Mouse (Mus musculus): ENCODE measurements around the gene Fam98b. TPM values are rescaled to one million over a fixed set of nuclear protein-coding genes. Genes with fewer than 3 reads are reported as not detected.

The Fam98b gene
- polyA plus RNA-seq, 1 experiment from 2014 or later: 11.1 TPM

DNA sequence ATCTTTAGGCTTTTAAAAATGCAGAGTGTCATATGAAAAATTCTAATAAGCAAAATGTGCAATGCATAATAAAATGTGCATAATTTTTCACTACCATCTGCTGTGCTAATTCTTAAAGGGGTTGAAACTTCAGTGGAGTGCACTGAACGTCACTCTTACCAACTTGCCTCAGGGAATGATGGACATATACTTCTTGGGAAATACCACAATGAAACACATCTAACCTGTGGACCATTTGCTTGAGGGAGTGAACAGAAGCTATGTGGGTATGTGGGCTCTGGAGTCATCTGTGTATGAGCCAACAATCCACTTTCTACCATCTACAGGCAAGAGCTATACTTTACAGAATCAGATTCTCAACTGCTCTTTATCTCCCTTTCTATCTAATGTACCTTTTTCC lies 61.8 kb downstream of the Fam98b start:
- no peaks in the 10 kb centered on the region for H3K9me3 ChIP-seq (ENCODE audit: control insufficient read depth, low read length)
- H3K36me3 ChIP-seq (ENCODE audit: control insufficient read depth, insufficient read depth, low read length): no peaks in the 10 kb centered on the region
- DNase-seq (no peak), ATAC-seq (ENCODE audit: low FRiP score, low TSS enrichment) (no peak)
- H3K27me3 ChIP-seq (ENCODE audit: control insufficient read depth, insufficient read depth, low read length): no peaks in the 10 kb centered on the region
- H3K4me2 ChIP-seq (ENCODE audit: low read length): no peak overlapping the region
- peaks cover 4% of the 10 kb centered on the region; the same call in 1 of the 2 replicates for H3K4me1 ChIP-seq (ENCODE audit: control insufficient read depth, insufficient read depth, low read length)
- no peak overlapping the region for H3K27ac ChIP-seq (replicated peaks; ENCODE audit: low read depth, low read length)
- no peak overlapping the region for H3K9ac ChIP-seq (replicated peaks; ENCODE audit: low read length)
- WGBS: 74% methylated on average over 1 of the region's 1 CpGs
- no peak overlapping the region for H3K4me3 ChIP-seq (replicated peaks; ENCODE audit: low read depth, low read length)

DNA sequence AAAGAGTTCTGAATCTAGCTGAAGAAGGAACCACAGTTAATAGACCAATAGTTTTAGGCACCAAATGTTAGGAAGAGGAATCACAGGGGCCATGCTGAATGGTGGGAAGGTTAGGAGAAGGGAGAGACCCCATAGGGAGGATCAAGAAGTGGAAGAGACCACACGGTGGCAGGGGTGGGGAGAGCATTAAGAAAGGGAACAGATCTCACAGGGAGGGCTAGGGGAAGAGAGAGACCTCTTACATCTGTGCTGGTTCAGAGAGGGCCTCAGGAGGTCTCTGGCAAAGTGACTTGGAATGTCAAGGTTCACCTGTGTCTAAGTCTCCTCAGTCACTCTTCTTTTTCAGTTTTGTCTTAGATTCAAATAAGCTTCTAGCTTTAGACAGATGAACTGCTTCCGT lies 62.5 kb downstream of the Fam98b start:
- no peak overlapping the region; the same call in 1 of the 2 replicates for H3K27ac ChIP-seq (replicated peaks; ENCODE audit: low read depth, low read length)

DNA sequence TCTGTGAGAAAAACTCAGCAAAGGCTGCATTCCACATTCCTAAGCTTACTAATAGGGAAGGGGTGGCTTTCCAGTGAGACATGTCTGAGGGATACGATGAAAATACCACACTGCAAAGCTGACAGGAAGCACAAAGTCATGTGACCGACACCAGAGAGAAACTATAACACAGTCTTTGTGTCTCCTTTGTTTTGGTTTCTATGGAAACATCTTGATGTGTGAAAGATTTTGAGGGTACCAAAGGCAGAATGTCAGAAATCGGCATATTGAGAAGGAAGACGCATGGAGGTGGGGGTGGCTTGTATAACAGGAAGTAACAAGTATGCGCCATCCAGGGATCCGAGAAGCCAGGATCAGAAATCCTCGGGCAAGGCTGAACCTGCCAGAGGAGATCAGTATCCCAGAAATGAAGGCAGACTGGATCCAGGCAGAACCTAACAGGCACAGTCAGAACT lies 62.9 kb downstream of the Fam98b start:
- Histone ChIP-seq H3K27me3 (ENCODE audit: control insufficient read depth, insufficient read depth, low read length) (no peaks in the 10 kb centered on the region), H3K4me3 (replicated peaks; ENCODE audit: low read depth, low read length) (no peak overlapping the region), H3K4me2 (ENCODE audit: low read length) (peak overlapping the region; percentile 43), H3K36me3 (ENCODE audit: control insufficient read depth, insufficient read depth, low read length) (no peaks in the 10 kb centered on the region), H3K9me3 (ENCODE audit: control insufficient read depth, low read length) (0 out of 2 replicates have a peak, but pooled peaks cover 4% of the 10 kb centered on the region), H3K4me1 (ENCODE audit: control insufficient read depth, insufficient read depth, low read length) (peaks cover 4% of the 10 kb centered on the region; the same call in 1 of the 2 replicates), H3K27ac (replicated peaks; ENCODE audit: low read depth, low read length) (peak overlapping the region; percentile 62), H3K9ac (replicated peaks; ENCODE audit: low read length) (no peak overlapping the region)
- WGBS: 26% methylated on average over 7 of the region's 7 CpGs
- peak; percentile 72 for DNase-seq
- peak; percentile 62; the same call in 1 of the 2 replicates for ATAC-seq (ENCODE audit: low FRiP score, low TSS enrichment)

More for the DNA sequence above, 62.5 kb downstream of the Fam98b start:
- no peaks in the 10 kb centered on the region for H3K27me3 ChIP-seq (ENCODE audit: control insufficient read depth, insufficient read depth, low read length)
- peak overlapping the region; percentile 43; the same call in 1 of the 2 replicates for H3K4me2 ChIP-seq (ENCODE audit: low read length)
- 0 out of 2 replicates have a peak, but pooled peaks cover 4% of the 10 kb centered on the region for H3K9me3 ChIP-seq (ENCODE audit: control insufficient read depth, low read length)
- DNase-seq (no peak), ATAC-seq (ENCODE audit: low FRiP score, low TSS enrichment) (no peak)
- H3K4me1 ChIP-seq (ENCODE audit: control insufficient read depth, insufficient read depth, low read length): peaks cover 4% of the 10 kb centered on the region; the same call in 1 of the 2 replicates
- H3K9ac ChIP-seq (replicated peaks; ENCODE audit: low read length): no peak overlapping the region
- 30% methylated on average over 2 of the region's 2 CpGs for WGBS
- no peaks in the 10 kb centered on the region for H3K36me3 ChIP-seq (ENCODE audit: control insufficient read depth, insufficient read depth, low read length)
- H3K4me3 ChIP-seq (replicated peaks; ENCODE audit: low read depth, low read length): no peak overlapping the region

DNA sequence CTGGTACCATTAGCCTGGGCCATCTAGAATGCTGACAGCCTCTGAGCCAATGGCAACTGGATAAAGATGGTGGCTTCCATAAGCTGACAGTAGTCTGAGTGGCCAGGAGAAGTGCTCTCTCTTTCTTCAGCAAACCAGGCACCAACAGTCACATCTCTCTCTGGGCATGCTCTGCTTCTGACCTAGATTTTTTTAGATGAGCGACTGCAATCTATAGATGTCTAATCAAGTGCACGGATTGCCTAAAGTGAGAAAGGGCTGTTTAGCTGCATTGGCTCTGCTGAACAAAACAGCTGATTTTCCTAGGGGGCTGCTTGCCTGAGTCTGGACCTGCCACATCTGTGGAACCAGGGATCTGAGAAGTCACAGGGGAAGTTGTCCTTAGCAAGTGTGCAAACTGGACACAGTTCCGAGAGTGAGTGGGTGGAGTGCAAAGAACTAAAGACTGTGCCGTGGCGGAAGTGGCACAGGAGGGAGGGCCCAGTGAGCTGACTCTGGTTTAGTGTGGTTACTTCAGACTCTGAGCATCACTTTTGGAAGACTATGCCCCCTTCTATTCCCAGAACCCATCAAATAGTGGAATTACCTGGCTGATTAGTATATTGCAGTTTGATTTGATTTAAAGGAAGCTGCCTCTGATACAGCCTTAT lies 64.2 kb downstream of the Fam98b start:
- ATAC-seq (ENCODE audit: low FRiP score, low TSS enrichment): no peak
- WGBS: 89% methylated on average over 5 of the region's 5 CpGs
- DNase-seq: no peak

DNA sequence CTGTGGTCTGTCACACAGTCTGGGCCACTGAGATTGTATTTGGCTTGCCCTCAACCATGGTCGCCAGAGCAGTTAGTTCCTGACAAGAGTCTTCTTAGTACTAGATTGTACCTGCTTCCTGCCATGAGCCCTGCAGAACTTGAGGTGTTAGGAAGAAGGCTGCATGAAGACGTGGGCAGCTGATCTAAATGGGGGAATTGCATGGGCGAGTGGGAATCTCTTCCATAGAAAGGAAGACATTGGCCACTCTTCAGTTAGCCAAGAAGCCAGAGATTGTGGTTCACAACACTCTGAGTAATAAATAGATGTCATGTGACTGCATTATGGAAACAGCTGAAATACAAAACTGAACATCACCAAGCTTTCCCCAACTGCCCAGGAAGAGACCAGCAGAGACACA lies 69.5 kb downstream of the Fam98b start:
- Histone ChIP-seq H3K27me3 (ENCODE audit: control insufficient read depth, insufficient read depth, low read length) (no peaks in the 10 kb centered on the region), H3K4me2 (ENCODE audit: low read length) (no peak overlapping the region), H3K9ac (replicated peaks; ENCODE audit: low read length) (no peak overlapping the region), H3K4me1 (ENCODE audit: control insufficient read depth, insufficient read depth, low read length) (no peaks in the 10 kb centered on the region), H3K36me3 (ENCODE audit: control insufficient read depth, insufficient read depth, low read length) (no peaks in the 10 kb centered on the region), H3K27ac (replicated peaks; ENCODE audit: low read depth, low read length) (no peak overlapping the region), H3K4me3 (replicated peaks; ENCODE audit: low read depth, low read length) (no peak overlapping the region), H3K9me3 (ENCODE audit: control insufficient read depth, low read length) (0 out of 2 replicates have a peak, but pooled peaks cover 4% of the 10 kb centered on the region)
- ATAC-seq (ENCODE audit: low FRiP score, low TSS enrichment) (no peak), DNase-seq (no peak)
- 90% methylated on average over 3 of the region's 3 CpGs for WGBS

More for the DNA sequence above, 64.2 kb downstream of the Fam98b start:
- H3K4me3 ChIP-seq (replicated peaks; ENCODE audit: low read depth, low read length): no peak overlapping the region
- H3K4me1 ChIP-seq (ENCODE audit: control insufficient read depth, insufficient read depth, low read length): peaks cover 4% of the 10 kb centered on the region; the same call in 1 of the 2 replicates
- H3K27me3 ChIP-seq (ENCODE audit: control insufficient read depth, insufficient read depth, low read length): no peaks in the 10 kb centered on the region
- H3K9me3 ChIP-seq (ENCODE audit: control insufficient read depth, low read length): 0 out of 2 replicates have a peak, but pooled peaks cover 4% of the 10 kb centered on the region
- no peak overlapping the region for H3K27ac ChIP-seq (replicated peaks; ENCODE audit: low read depth, low read length)
- H3K36me3 ChIP-seq (ENCODE audit: control insufficient read depth, insufficient read depth, low read length): no peaks in the 10 kb centered on the region
- H3K4me2 ChIP-seq (ENCODE audit: low read length): no peak overlapping the region
- H3K9ac ChIP-seq (replicated peaks; ENCODE audit: low read length): no peak overlapping the region

Other genes starting within 250 kb of the Fam98b start
- gene Spred1, start 128.4 kb upstream of the Fam98b start, polyA plus RNA-seq (2014; fragmentation: Nextera tagmentation; extraction: Ambion mirVana): 18.9 and 19.6 TPM in 2 replicates
- 1.7 and 1.8 TPM in 2 replicates for gene Rasgrp1, start 93.3 kb downstream of the Fam98b start, polyA plus RNA-seq (2014; fragmentation: Nextera tagmentation; extraction: Ambion mirVana)